Mouse (Mus musculus): ENCODE measurements around the gene Gm11238. TPM values are rescaled to one million over a fixed set of nuclear protein-coding genes. Genes with fewer than 3 reads are reported as not detected.

The Gm11238 gene
- not detected for total RNA-seq (2023)

DNA sequence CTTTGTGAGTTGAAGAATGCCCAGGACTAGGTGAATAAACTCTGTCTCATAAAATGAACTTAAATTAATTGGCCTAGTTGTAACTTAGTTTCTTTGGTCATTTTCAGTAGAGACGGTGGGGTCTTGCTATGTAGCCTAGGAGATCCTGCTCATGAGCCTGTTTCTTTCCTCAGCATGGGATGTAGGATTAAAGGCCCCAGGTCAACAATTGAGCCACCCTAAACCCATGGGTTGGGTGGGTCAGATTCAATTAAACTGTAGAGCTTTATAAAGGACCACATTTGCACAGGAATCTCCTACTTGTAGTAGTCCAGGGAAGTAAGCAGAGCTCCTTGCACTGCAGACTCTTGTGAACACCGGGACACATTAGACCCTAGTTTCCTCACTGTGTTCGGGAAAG, at the start of gene Gm11238:
TSS of gene Gm11238 (plus strand) at position 301 of the 400 bp plus-strand sequence.

GRCm38 (mm10) chr4:73622684-73623083, 15.0 kb downstream of the Gm11238 start, which contains the start of gene Gm11237:
TSS of gene Gm11237 (plus strand) at chr4:73622984.

GRCm38 (mm10) chr4:73637821-73638220, 30.1 kb downstream of the Gm11238 start, which contains the start of gene Gm11236:
TSS of gene Gm11236 (plus strand) at chr4:73638121.

GRCm38 (mm10) chr4:73668054-73668453, 60.4 kb downstream of the Gm11238 start, which contains the start of gene Gm11239:
TSS of gene Gm11239 (plus strand) at chr4:73668354.

DNA sequence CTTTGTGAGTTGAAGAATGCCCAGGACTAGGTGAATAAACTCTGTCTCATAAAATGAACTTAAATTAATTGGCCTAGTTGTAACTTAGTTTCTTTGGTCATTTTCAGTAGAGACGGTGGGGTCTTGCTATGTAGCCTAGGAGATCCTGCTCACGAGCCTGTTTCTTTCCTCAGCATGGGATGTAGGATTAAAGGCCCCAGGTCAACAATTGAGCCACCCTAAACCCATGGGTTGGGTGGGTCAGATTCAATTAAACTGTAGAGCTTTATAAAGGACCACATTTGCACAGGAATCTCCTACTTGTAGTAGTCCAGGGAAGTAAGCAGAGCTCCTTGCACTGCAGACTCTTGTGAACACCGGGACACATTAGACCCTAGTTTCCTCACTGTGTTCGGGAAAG, 75.5 kb downstream of the Gm11238 start, which contains the start of gene Gm428:
TSS of gene Gm428 (plus strand) at position 301 of the 400 bp plus-strand sequence.

Other genes starting within 250 kb of the Gm11238 start
- not detected for gene Gm11487, start 202.8 kb upstream of the Gm11238 start, total RNA-seq (2023)
- not detected for gene Gm11237, start 15.1 kb downstream of the Gm11238 start, total RNA-seq (2023)
- gene Gm11236, start 30.2 kb downstream of the Gm11238 start, total RNA-seq (2023): not detected
- gene Gm11239, start 60.5 kb downstream of the Gm11238 start, total RNA-seq (2023): not detected
- gene Gm428, start 75.6 kb downstream of the Gm11238 start, total RNA-seq (2023): not detected
- gene Rasef, start 183.1 kb downstream of the Gm11238 start, total RNA-seq (2023): not detected

Measured in CD4-positive naive resting alpha-beta T cell, adult 57 days (primary cell).